Mouse (Mus musculus) layer of hippocampus, adult 8-10 months (tissue): ENCODE results near the gene Ostc. TPM values are rescaled to one million over a fixed set of nuclear protein-coding genes. Genes with fewer than 3 reads are reported as not detected.

Experiments used
- DNase-seq, 2 experiments: peaks; one replicate each; pipeline ENCODE4 v3.0.0; 2022; ENCODE audit warnings: low spot score in 2 of 2
- total RNA-seq, 4 experiments: library from RNA; stranded (reverse); gene quantifications; 2 replicates each; pipeline ENCODE4 v1.2.4; 2022

Gene Ostc
- total RNA-seq: 10 to 100 TPM; 52.9 to 69.6 (median 61.7) TPM

DNA sequence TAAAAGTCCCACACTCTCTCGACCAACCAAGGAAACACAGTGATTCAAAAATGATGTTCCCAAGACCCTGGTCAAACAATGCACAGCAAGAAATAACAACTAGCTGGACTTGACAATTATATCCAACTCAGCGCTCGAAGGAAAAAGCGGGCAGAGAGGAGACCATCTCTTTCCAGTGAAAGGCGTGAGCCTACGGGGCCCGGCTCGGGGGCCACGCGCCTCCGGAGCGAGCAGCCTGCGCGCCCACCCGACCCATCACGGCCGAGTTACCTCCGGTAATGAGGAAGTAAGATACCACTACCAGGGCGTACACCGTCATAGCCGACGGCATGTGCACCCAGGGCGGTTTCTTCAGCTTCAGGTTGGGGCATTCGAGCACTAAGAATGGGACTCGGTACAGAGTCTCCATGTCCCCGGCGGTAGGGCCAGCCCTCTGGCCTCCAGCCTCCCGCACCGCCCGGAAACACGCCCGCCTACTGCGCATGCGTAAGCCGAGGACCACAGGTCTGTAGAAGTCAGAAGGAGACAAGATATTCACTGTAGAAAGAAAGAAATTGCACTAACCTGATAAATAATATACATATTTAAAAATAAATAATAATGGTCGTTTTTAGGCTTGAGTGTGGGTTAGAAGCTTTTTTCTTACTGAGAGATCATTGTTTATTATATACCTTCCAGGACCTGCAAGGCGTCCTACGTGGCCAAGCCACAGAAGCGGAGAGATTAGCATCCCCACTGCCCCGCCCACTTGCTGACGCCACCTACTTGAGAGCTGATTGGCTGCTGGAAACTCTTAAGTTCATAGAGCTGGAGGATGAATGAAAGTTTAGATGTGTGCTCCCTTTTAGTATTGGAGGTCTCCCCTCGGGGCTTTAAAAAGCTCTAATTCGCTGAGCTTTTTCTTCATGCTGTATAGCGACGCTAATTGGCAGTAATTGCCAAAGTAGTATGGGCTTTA, at the start of gene Ostc:
Gene Ostc, minus strand, starts transcription at position 478 of the 958 bp plus-strand sequence.
- peak; percentile 94 to 95 for DNase-seq

DNA sequence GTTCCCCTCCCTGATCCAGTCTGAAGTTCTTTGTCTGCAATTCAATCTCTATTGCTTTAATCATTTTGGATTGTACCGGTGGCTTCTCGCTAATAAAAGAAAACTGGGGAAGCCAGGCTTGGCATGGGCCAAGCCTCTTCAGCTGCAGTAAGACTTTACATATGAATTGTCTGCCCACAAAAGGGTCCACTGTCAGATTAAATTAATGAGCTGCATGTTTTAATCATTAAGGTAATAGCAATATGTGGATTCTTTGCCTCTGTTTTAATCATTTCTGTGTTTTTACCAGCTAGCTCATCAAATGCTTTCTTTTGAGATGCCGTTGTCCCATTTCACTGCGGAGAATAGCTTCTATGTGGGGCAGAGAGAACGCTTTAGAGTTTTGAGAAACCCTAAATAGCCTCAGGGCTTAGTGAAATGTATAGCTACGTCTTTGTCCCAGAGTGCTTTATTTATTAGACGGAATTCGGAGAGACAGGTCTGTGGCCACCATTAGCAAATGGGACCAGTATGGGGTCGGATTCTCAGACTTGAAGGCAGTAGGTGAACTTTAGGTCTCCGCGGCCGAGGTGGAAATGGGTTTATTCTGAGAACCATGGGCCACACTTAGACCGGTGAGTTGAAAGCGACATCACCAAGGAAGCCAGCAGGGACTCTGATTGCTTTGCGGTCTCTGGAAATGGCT, 49.1 kb upstream of the Ostc start:
- no peak for DNase-seq

DNA sequence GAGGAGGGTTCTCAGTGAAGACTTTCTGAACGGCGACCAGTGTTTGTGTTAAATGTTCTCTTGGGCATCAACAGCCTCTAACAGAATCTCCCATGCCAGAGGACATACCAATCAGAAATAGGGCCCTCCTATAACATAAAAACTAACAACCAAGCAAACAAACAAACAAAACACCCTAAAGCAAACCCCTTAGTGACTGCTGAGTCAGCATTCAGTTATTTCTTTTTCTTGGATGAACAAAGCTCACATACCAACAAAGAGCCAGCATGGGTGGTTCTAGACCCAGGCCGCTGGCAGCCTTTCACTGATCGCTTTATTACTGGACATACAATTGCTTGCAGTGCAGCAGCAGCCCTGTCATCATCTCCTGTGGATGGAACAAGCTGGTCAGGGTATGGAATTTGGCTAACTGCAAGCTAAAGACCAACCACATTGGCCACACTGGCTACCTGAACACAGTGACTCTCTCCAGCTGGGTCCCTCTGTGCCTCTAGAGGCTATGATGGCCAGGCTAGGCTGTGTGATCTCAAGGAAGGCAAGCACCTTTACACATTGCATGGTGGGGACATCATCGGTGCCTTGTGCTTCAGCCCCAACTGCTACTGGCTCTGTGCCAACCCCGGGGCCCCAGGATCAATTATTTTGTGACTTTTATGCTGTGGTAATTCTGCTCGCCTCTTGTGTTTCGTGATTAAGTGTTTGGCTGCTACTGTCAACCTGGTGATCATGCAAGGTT, 48.0 kb upstream of the Ostc start:
- no peak for DNase-seq

DNA sequence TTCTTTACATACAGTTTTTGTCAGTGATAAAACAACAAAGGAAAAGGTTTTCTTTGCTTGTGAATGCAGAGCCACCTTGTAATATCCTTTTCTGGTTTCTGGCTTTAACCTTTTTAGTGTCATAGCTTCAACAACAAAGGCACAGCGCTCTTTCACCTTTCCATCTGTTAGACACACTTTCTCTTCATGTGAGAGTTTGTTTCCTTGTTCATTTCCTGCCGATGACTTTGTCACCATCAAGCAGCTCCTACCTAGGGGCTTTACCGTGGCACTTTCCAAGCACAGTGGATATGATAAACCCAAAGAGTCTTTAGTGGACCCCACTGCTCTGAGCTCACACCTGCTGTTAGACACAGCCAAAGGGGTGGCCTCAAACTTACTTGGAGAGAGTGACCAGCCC, 40.0 kb upstream of the Ostc start:
- DNase-seq: no peak

DNA sequence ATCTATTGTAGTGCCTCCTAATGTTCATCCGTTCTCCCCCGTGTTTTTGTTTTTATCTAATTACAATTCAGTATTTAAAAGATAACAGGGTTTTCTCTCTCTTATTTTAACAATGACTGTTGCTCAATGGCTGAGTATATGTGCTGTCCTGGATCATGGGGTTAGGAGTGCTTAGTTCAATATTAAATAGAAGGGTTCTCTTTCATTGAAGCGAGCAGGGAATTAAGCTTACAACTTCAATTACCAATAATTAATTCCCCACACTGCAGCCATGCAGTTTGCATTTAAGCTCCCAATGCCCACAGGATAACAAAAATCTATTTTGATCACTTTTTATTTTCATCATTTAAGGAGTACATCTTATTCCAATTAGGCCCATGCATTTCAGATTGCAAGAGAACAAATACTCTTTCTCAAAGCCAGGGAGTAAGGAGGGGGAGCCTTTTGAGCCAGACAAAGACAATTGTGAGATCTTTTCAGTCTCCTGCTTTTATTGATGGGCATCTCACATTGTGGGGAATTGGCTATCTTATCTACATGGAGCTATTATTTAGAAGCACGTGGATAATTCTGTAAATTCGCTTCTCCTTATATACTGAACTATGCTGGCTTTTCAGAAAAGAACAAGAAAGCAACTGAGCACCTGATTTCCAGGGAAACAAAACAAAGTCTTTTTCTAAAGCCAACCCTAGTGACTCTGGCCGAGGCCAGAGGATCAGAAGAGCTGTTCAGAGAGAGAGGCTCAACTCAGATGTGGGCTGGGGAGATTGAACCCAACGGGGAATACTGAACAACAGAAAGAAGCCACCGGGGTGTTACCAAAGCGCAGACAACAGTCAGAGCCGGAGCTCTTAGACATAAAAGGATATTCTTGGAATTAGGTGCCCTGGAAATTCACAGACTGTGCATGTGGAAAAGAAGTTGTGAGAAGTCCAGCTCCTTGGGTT, 37.7 kb upstream of the Ostc start:
- no peak for DNase-seq

DNA sequence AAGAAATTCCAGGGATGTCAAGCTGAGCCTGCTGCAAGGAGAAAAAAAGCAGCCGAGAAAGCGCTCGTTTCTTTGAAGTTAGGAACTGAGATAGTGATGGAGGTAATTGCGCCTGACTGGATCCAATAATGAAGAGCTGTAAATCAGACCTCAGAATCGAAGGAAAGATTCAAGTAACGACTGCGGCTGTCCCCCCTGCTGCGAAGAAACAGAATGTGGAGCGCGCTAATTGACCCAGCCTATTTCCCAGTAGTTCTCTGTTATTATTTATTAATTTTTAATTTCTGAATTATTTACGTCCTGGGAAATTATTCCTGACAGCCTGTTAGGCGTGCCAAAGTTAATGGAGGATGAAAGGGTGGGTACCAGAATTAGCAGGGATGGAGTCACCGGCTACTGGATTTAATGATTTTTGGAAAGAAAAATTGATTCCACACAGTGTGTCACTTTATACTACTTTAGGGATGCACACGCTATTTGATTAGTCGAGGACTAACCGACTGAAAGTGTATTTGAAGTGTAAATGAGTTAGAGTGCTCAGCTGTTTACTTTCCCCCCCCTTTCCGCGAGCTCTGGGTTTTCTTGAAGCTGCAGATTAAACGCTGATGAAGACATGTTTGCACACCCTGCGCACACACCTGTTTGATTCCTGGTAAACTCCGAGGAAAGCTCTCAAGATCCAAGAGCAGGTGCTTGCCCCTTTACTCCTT, 28.6 kb upstream of the Ostc start:
- no peak for DNase-seq

DNA sequence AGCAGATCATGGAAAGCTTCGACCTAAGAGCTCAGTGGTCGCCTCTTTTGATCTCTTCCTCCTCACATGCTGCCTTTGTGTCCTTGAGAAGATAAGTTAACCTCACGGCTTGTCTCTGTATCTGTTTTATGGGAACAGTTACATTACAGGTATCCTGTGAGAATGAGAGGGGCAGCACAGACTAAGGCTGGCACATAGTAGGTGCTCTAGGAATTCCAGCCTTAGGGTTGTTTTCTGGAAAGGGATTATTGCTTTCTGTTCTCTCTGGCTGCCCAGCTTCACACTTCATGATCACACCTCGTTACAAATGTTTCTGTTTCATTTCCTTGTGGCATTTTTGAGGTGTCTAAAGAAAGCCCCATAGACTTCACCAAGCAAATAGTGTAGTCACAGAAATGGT, 27.5 kb upstream of the Ostc start:
- DNase-seq: no peak

DNA sequence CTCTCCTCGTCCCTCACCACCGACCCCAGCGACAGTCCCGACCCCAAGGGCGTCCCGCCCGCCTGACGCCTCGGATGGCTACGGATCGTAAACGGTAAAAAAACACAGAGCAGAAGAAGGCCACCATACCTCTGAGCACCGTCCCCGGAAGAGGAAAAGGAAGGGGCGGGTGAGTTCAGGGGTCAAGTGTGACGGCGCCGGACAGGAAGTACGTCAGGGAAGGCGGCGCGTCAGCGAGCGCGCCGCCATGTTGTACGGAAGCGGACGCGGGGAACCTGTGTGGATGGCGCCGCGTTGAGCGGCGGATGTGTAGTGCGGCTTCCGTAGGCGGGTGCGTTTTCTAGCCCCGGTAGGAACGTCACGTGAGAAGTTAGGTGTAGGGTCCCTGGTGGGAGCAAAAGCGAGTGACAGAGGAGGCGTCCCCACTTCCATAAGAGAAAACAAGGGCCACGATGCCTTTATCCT, 21.0 kb upstream of the Ostc start, which contains the start of gene Rpl34:
Gene Rpl34, minus strand, starts transcription at position 210 of the 465 bp plus-strand sequence.
- DNase-seq: peak; percentile 94 to 95

DNA sequence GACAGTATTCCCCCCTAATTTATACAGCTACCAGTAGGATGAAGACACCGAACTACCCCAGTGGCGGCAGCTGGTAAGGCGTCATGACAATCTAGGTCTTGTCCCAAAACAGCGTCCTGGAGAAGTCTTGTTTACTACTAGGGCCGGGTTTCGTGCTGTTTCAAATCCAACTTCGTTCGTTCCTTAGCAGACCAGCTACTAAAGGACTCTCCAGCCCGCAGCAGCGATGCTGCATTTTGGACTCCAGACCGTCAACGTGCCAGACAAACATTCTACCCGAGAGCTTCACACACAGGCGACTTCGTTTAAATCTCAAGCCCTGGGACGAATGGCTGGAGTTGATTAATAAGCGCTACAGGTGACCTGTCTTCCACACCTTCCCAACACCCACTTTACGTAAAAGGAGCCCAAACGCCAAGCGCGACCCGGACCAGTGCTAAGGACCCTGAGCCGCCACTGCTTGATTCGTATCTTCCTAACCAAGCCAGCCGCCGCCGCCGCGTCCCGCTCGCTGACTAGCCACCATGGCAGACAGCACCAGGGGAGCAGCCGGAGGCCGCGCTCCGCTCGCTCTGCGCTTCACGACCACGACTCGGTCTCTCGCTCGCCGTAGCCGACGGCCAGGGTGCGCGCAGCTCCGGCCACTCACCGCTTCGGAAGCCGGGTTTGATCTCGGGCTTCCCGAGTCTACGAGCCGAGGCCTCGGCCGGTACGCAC, 20.4 kb upstream of the Ostc start:
- DNase-seq: peak in 1 of 2 experiments; percentile 30

DNA sequence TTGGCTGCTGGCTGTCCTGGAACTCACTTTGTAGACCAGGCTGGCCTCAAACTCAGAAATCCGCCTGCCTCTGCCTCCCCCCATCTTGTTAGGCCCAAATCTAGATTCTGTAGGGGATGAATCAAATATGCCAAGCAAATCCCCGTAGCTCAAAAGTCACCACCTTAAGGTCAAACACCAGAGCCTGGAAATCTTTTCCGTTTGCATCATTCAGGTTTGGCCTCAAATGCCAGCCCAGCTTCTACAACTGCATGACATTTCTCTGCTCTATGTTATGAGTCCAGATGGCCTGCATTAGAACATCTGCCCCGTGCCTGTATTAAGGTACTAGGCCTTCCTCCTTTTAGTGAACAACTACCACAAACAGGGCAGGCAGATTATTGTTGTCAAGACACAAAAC, 18.4 kb upstream of the Ostc start:
- DNase-seq: no peak

DNA sequence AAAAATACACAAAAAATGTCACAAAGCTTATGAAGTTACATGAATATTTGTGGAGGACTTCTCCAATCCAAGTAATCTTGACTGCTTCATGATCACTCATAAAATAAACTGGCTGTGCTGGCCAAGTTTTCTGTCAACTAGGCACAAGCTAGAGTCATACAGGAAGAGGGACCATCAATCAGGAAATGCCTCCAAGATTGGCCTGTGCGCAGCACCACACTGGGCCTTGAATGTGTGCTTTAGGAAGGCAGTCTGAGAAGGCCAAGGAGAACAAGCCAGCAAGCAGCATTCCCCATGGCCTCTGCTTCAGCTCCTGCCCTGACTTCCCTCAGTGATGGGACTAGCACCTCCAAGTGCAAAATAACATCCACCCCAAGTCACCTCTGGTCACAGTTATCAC, 17.8 kb upstream of the Ostc start:
- no peak for DNase-seq

DNA sequence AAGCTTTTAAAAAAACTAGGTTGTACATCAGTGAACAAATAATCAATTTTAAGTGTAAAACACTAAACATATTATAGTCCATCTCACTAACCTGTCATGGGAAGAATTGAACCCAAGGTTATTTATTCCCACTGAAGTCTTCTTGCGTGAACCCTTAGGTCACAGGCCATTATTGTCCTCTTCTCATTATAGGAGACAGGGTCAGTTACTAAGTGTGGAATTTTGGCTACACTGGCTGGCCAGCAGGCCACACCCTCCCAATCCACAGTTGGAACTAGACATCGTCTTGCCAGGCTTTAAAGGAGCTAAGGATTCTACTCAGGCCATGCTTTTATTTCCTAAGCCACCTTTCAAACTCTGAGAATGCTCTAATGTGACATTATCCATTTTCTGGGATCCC, 16.5 kb upstream of the Ostc start:
- DNase-seq: no peak

DNA sequence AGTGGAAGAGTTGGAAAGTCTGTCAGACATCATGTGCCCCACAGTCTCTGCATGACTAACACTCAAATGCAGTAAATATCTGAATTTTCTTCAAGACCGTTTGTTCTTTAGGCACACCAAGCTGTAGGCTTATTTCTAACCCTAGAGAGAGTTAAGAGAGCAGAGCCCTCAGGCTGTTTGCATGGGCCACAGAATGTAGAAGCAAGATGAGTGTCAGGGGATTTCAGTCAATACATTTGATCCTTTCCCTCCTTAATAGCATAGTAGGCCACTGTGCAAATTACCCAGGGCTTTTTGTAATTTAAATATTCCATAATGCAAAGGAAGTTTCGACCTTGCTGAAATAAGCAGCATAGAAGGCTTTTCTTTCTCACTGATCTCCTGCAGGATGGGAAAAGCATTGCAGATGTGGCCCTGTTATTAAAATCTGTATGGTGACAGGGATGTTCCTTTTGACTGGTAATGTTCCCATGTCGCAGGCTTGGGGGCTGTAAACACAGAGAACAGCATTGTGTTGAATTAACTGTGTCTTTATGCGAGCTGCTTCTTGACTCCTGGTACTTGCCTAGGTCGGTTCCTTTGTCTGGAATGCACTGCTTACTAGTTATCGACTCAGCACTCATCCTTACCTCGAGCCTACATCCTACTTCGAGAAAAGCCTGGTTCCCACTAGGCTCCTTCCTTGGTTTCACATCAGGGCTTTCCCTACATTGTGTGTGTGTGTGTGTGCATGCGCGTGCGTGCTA, 13.7 kb upstream of the Ostc start:
- no peak for DNase-seq

DNA sequence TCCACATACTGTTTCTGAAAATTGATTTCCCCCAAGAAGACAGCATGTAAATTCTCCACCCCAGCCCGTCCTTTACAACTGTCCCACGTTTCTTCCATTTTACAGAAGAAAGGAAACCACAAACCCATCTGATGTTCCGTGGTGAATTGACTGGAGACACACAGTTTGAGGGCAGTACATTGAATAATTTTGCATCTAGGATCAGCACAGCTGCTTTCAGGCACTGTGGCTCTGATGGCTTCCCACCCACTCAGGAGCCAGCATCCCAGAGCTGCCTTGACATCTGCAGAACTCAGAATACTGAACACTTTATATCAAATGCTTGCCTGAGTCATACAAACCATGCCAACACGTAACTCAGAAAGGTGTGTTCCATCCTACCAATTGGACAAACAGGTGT, 11.0 kb upstream of the Ostc start:
- no peak for DNase-seq

DNA sequence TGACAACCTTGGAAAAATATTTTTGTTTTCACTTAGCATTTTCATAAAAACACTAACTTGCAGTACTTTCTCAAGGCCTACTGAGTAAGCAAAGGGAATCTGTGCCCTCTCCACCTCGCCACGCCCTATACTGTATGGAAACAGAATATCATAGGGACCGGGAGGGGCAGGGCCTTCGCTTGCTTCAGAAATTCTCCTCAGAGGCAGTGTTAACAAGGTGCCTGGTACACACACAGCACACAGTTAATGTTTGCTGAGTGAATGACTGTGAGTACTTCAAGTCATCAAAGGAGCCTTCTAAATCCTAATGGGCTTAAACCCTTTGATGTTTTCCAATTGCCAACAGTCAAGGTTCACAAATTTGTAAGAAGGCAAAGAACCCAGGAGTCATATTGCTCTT, 9.6 kb upstream of the Ostc start:
- no peak for DNase-seq

DNA sequence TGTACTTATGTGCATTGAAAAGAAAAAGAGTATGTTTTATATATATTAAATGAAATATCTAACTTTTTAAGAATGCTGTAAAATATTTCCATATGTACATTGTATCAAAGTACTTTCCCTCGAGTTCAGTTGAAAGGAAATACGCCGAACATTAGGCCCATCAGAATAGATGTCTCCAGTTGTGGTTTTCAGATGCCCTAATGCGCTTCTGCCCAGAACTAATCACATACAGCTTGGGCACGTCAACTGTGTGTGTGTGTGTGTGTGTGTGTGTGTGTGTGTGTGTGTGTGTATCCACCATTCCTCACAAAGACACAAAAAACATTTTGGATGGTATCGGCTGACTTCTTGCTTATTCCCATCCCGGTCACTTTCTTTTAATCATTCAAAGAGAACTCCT, 7.3 kb upstream of the Ostc start:
- no peak for DNase-seq

DNA sequence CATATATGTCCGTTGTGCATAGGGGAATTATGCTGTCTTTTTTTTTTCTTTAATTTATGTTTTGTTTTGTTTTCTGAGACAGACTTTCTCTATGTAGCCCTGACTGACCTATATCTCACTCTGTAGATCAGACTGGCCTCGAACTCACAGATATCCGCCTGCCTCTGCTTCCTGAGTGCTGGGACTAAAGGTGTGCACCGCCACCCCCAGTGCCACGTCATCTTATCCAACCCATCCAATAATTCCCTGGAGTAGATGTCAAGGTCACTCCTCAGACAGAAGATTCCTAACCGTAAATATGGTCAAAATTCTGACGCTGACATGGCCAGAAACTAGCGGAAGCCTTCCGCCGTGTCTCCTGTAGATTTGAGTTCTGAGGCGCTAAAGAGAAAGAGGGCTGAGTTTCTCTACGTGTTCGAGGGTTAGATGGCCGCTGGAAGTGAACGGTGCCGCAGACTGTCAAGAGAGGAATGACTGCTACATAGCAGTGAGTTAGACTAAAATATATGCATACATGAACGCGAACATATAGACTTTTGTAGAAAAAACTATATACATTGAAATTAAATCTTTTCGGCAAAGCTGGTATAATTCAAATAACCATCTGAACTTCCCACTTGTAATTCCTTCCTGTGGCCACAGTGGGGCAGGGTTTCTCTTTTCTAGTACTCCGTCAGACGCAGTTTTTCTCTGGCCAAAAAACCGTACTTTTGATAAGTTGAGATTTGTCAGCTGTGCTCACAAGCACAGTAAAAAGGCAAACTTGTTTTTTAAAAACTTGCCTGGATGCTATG, 5.7 kb upstream of the Ostc start:
- DNase-seq: peak; percentile 40 to 71

DNA sequence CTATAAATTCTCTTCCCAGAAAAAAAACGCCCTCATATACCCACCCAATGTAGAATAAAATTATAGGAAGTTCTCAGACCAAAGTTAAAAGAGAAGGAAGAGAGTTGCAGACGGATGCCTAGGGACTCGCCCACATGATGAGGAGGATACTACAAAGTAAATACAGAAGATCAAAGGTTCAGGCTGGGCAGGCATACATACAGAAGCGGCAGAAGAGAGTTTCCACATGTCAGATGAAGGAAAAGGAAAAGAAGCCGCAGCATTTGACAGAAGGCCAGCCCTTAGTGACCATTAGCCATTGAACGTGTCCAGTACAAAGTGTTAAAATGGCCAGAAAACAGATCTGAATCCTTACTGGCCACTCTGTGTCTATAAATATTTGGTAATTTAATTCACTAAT, 3.6 kb upstream of the Ostc start:
- no peak for DNase-seq
